In the genomic region with DNA sequence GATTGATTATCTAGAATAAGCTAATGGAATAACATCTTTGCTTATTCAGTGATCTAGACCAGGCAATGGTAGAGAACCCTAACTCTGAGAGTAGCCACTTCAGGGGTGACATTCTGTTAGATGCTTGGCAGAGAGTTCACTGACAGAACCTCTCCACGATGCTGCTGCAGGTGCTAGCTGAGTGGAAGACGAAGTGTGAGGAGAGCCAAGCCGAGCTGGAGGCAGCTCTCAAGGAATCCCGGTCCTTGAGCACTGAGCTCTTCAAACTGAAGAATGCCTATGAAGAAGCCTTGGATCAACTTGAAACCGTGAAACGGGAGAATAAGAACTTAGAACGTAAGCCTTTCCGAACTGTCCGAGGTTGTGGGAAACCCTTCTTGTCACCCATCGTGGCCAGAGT, we compare ENCODE assay signal across 21 mouse cellular contexts. TPM values are rescaled to one million over a fixed set of nuclear protein-coding genes. Genes with fewer than 3 reads are reported as not detected.
DNase-seq lines count a peak whose midpoint lies in the region; ATAC-seq and TF ChIP-seq lines count a peak whose summit lies in the region.
"Had no signal": no experiment of that assay in that cellular context is flagged by ENCODE, and none has a peak within 500 bp of the region (broad histone marks: within the 10 kb centered on the region; RNA-seq: fewer than 3 reads in every experiment).

No protein-coding gene starts in this region.

- H3K79me2 ChIP-seq in myocyte (ENCODE audit: control insufficient read depth, insufficient read depth), result no peaks in the 10 kb centered on the region

- H3K4me3 ChIP-seq in forebrain, embryonic 11.5 days (ENCODE audit: low read depth, low read length), result no peak overlapping the region
- no peak overlapping the region for H3K4me3 ChIP-seq in forebrain, embryonic 14.5 days (ENCODE audit: low read depth, low read length)
- no peak overlapping the region for H3K4me3 ChIP-seq in layer of hippocampus, adult 2 months
- H3K4me3 ChIP-seq in left cerebral cortex, adult 2 months, result no peak overlapping the region
- H3K4me3 ChIP-seq in myocyte, result no peak overlapping the region
- no peak overlapping the region for H3K4me3 ChIP-seq in hindbrain, embryonic 11.5 days (ENCODE audit: low read depth, low read length)

- H3ac ChIP-seq in myocyte (ENCODE audit: control insufficient read depth, insufficient read length), result no peak overlapping the region

- H3K27me3 ChIP-seq in forebrain, embryonic 11.5 days (ENCODE audit: control insufficient read depth, insufficient read depth, low read length), result no peaks in the 10 kb centered on the region
- H3K27me3 ChIP-seq in forebrain, embryonic 14.5 days (replicated peaks; ENCODE audit: control insufficient read depth, insufficient read depth, low read length), result no peaks in the 10 kb centered on the region
- H3K27me3 ChIP-seq in myocyte (ENCODE audit: control insufficient read depth, insufficient read depth, insufficient read length), result no peaks in the 10 kb centered on the region
- H3K27me3 ChIP-seq in hindbrain, embryonic 11.5 days (ENCODE audit: control insufficient read depth, insufficient read depth, low read length), result no peaks in the 10 kb centered on the region

- H3K36me3 ChIP-seq in forebrain, embryonic 11.5 days (ENCODE audit: control insufficient read depth, insufficient read depth, low read length), result no peaks in the 10 kb centered on the region
- H3K36me3 ChIP-seq in forebrain, embryonic 14.5 days (ENCODE audit: control insufficient read depth, insufficient read depth, low read length), result no peaks in the 10 kb centered on the region
- peaks cover 17% of the 10 kb centered on the region for H3K36me3 ChIP-seq in myocyte (ENCODE audit: control insufficient read depth, insufficient read depth)
- H3K36me3 ChIP-seq in hindbrain, embryonic 11.5 days (ENCODE audit: control insufficient read depth, insufficient read depth, low read length), result no peaks in the 10 kb centered on the region
- H3K36me3 ChIP-seq: G1E had no signal

- ATAC-seq in forebrain, embryonic 11.5 days (replicated peaks; ENCODE audit: low FRiP score), result no peak
- no peak for ATAC-seq in forebrain, embryonic 14.5 days
- no peak for ATAC-seq in hindbrain, embryonic 11.5 days (ENCODE audit: low FRiP score)
- ATAC-seq: activated CD4-positive, CD25-positive, alpha-beta regulatory T cell, adult 4 months; CD4-positive, CD25-positive, alpha-beta regulatory T cell, adult 4 months; Patski had no signal

- no peak overlapping the region for H3K27ac ChIP-seq in forebrain, embryonic 11.5 days (ENCODE audit: low read depth, low read length)
- no peak overlapping the region for H3K27ac ChIP-seq in forebrain, embryonic 14.5 days (ENCODE audit: low read depth, low read length)
- peak overlapping the region; percentile 84 for H3K27ac ChIP-seq in layer of hippocampus, adult 2 months
- H3K27ac ChIP-seq in left cerebral cortex, adult 2 months, result peak overlapping the region; percentile 47; the same call in 1 of the 2 replicates
- no peak overlapping the region for H3K27ac ChIP-seq in hindbrain, embryonic 11.5 days (ENCODE audit: low read depth, low read length)

- H3K9ac ChIP-seq in forebrain, embryonic 11.5 days (ENCODE audit: low read length), result no peak overlapping the region
- no peak overlapping the region for H3K9ac ChIP-seq in forebrain, embryonic 14.5 days (ENCODE audit: low read length)
- H3K9ac ChIP-seq in hindbrain, embryonic 11.5 days (ENCODE audit: low read depth, low read length), result no peak overlapping the region

- H3K4me2 ChIP-seq in forebrain, embryonic 11.5 days (ENCODE audit: low read depth, low read length, severe bottlenecking), result no peak overlapping the region
- no peak overlapping the region for H3K4me2 ChIP-seq in forebrain, embryonic 14.5 days (ENCODE audit: low read length)
- H3K4me2 ChIP-seq in myocyte (ENCODE audit: low read depth), result no peak overlapping the region
- no peak overlapping the region for H3K4me2 ChIP-seq in hindbrain, embryonic 11.5 days (replicated peaks; ENCODE audit: low read depth, low read length)

- intact Hi-C loops in left cerebral cortex, adult 2 months (cut with DNase I), result no loop called here
- intact Hi-C loops in left cerebral cortex, postnatal 36 days (cut with DNase I), result no loop called here

- peak; percentile 8 for DNase-seq in forebrain, embryonic 11.5 days (ENCODE audit: low spot score)
- DNase-seq in forebrain, embryonic 14.5 days (ENCODE audit: low spot score), result no peak
- DNase-seq in layer of hippocampus, adult 2 months (ENCODE audit: low spot score in 2 of 2), result no peak
- DNase-seq in layer of hippocampus, adult 9-10 months (ENCODE audit: low spot score), result no peak
- DNase-seq in left cerebral cortex, adult 2 months (ENCODE audit: extremely low spot score in 1 of 2, low spot score in 2 of 2), result no peak
- no peak for DNase-seq in left cerebral cortex, postnatal 36 days (ENCODE audit: low spot score in 2 of 2)
- no peak for DNase-seq in hindbrain, embryonic 11.5 days (ENCODE audit: low spot score)
- DNase-seq: adrenal gland, adult 2 months; adrenal gland, adult 8-10 months; adrenal gland, postnatal 10 days; adrenal gland, postnatal 14 days; adrenal gland, postnatal 25 days; adrenal gland, postnatal 36 days; B cell, adult 2 months; cerebellum, adult 11 months; cerebellum, adult 11-12 months had no signal

- no peaks in the 10 kb centered on the region for H3K4me1 ChIP-seq in forebrain, embryonic 11.5 days (replicated peaks; ENCODE audit: control insufficient read depth, insufficient read depth, low read length)
- no peaks in the 10 kb centered on the region for H3K4me1 ChIP-seq in forebrain, embryonic 14.5 days (ENCODE audit: control insufficient read depth, insufficient read depth, low read length)
- no peaks in the 10 kb centered on the region for H3K4me1 ChIP-seq in hindbrain, embryonic 11.5 days (replicated peaks; ENCODE audit: control insufficient read depth, insufficient read depth, low read length)

- H3K9me3 ChIP-seq in forebrain, embryonic 11.5 days (ENCODE audit: control insufficient read depth, low read length), result no peaks in the 10 kb centered on the region
- no peaks in the 10 kb centered on the region for H3K9me3 ChIP-seq in forebrain, embryonic 14.5 days (replicated peaks; ENCODE audit: control insufficient read depth, low read length)
- H3K9me3 ChIP-seq in hindbrain, embryonic 11.5 days (ENCODE audit: control insufficient read depth, low read length), result no peaks in the 10 kb centered on the region

- TF ChIP-seq CTCF in layer of hippocampus, adult 2 months (conservative IDR thresholded peaks at IDR 0.05), result no peak
- no peak for TF ChIP-seq CTCF in left cerebral cortex, adult 2 months (IDR thresholded peaks at IDR 0.05)

- peak; percentile 14 for TF ChIP-seq POLR2A in myocyte (IDR thresholded peaks at IDR 0.05; ENCODE audit: insufficient read length, low read depth)

- 92% methylated on average over 10 of the region's 10 CpGs for WGBS in forebrain, embryonic 11.5 days
- WGBS in forebrain, embryonic 14.5 days, result 94% methylated on average over 10 of the region's 10 CpGs
- WGBS in hindbrain, embryonic 11.5 days, result 94% methylated on average over 10 of the region's 10 CpGs

TF ChIP-seq in myocyte, 11 proteins besides CTCF, POLR2A, EP300 and RAD21:
- TF ChIP-seq CEBPB (IDR thresholded peaks at IDR 0.05; ENCODE audit: insufficient read depth, poor library complexity, severe bottlenecking) (no peak), E2F4 (IDR thresholded peaks at IDR 0.05; ENCODE audit: insufficient read depth) (no peak), POLR2AphosphoS2 (IDR thresholded peaks at IDR 0.05; ENCODE audit: insufficient read length, low read depth) (peak; percentile 82), TCF12 (IDR thresholded peaks at IDR 0.05; ENCODE audit: insufficient read depth, poor library complexity, severe bottlenecking) (no peak), MYOD1 (IDR thresholded peaks at IDR 0.05; ENCODE audit: control insufficient read depth in 1 of 3, insufficient read length in 2 of 3, low read depth in 2 of 3) (no peak)
TF ChIP-seq in myocyte: peak in this region for 1.

RNA-seq across cellular contexts. Expression of gene Myh3, which starts 19.6 kb away (rescaled TPM):
- polyA plus RNA-seq in forebrain, embryonic 11.5 days (2014; fragmentation: Nextera tagmentation; extraction: Ambion mirVana), result 0.48 and 0.59 TPM in 2 replicates
- 0.04 and 0.06 TPM in 2 replicates for polyA plus RNA-seq in forebrain, embryonic 14.5 days (2014; fragmentation: Nextera tagmentation; extraction: Ambion mirVana)
- under 1 TPM; 0.67 to 0.91 TPM for total RNA-seq in layer of hippocampus, adult 2 months (2021)
- 1 to 10 TPM; 4.7 to 6.0 TPM for total RNA-seq in left cerebral cortex, adult 2 months (2021)
- 1 to 10 TPM; 3.5 to 6.2 TPM for total RNA-seq in left cerebral cortex, postnatal 36 days (2021)
- 876 TPM for polyA plus RNA-seq in myocyte (2012; fragmentation: generic; extraction: Trizol)
- 2.3 and 4.1 TPM in 2 replicates for polyA plus RNA-seq in hindbrain, embryonic 11.5 days (2014; fragmentation: Nextera tagmentation; extraction: Ambion mirVana)
- total RNA-seq: adrenal gland, postnatal 25 days; G1E had no signal
- polyA plus RNA-seq: adrenal gland, adult 2 months; G1E had no signal

RNA-seq across cellular contexts. Expression of gene Sco1, which starts 45.2 kb away (rescaled TPM):
- polyA plus RNA-seq in forebrain, embryonic 11.5 days (2014; fragmentation: Nextera tagmentation; extraction: Ambion mirVana), result 19.7 and 21.9 TPM in 2 replicates
- 9.3 and 10.3 TPM in 2 replicates for polyA plus RNA-seq in forebrain, embryonic 14.5 days (2014; fragmentation: Nextera tagmentation; extraction: Ambion mirVana)
- total RNA-seq in layer of hippocampus, adult 2 months (2021), result 10 to 100 TPM in 1 of 2 experiments, 1 to 10 TPM in 1; 9.4 to 10.6 TPM
- 10 to 100 TPM; 10.2 to 11.2 TPM for total RNA-seq in left cerebral cortex, adult 2 months (2021)
- 10 to 100 TPM in 1 of 2 experiments, 1 to 10 TPM in 1; 9.0 to 12.1 TPM for total RNA-seq in left cerebral cortex, postnatal 36 days (2021)
- 14.7 TPM for polyA plus RNA-seq in myocyte (2012; fragmentation: generic; extraction: Trizol)
- polyA plus RNA-seq in hindbrain, embryonic 11.5 days (2014; fragmentation: Nextera tagmentation; extraction: Ambion mirVana), result 16.1 and 20.0 TPM in 2 replicates

RNA-seq across cellular contexts. Expression of gene Adprm, which starts 45.3 kb away (rescaled TPM):
- polyA plus RNA-seq in forebrain, embryonic 11.5 days (2014; fragmentation: Nextera tagmentation; extraction: Ambion mirVana), result 30.7 and 31.9 TPM in 2 replicates
- 35.4 and 38.8 TPM in 2 replicates for polyA plus RNA-seq in forebrain, embryonic 14.5 days (2014; fragmentation: Nextera tagmentation; extraction: Ambion mirVana)
- total RNA-seq in layer of hippocampus, adult 2 months (2021), result 10 to 100 TPM; 27.7 to 29.3 TPM
- total RNA-seq in left cerebral cortex, adult 2 months (2021), result 10 to 100 TPM; 24.2 to 24.8 TPM
- 10 to 100 TPM; 24.8 to 26.7 TPM for total RNA-seq in left cerebral cortex, postnatal 36 days (2021)
- polyA plus RNA-seq in myocyte (2012; fragmentation: generic; extraction: Trizol), result 13.1 TPM
- polyA plus RNA-seq in hindbrain, embryonic 11.5 days (2014; fragmentation: Nextera tagmentation; extraction: Ambion mirVana), result 38.7 and 39.0 TPM in 2 replicates

Comparison
In these comparisons a context has a peak if more than half of its experiments do, and no peak if none do; other contexts are left out.
1. H3K27ac ChIP-seq: peak in layer of hippocampus, adult 2 months (single experiment) and left cerebral cortex, adult 2 months (single experiment); none in forebrain, embryonic 11.5 days (single experiment), forebrain, embryonic 14.5 days (single experiment) and hindbrain, embryonic 11.5 days (single experiment).
2. RNA of gene Myh3, which starts 19.6 kb away (polyA plus RNA-seq): 876 TPM in myocyte (single experiment); 2.3 to 4.1 TPM in hindbrain, embryonic 11.5 days, 0.48 to 0.59 TPM in forebrain, embryonic 11.5 days and 0.04 to 0.06 TPM in forebrain, embryonic 14.5 days; every median in the first group is over 100 times any median in the second.